Mouse (Mus musculus): Measurements from ENCODE around the gene Gm43720.

- TF ChIP-seq POLR2A (IDR thresholded peaks at IDR 0.05; ENCODE audit: borderline replicate concordance, control insufficient read depth, low read depth, low read length) (no peak), CTCF (IDR thresholded peaks at IDR 0.05; ENCODE audit: control insufficient read depth, insufficient read depth, low read length) (no peak)
Measured at GRCm38 (mm10) chr5:138251144-138251543, 28.6 kb downstream of the Gm43720 start.

Data from bone marrow, adult 2 months (tissue).